Mouse (Mus musculus): ENCODE results near the gene Faap24. TPM values are rescaled to one million over a fixed set of nuclear protein-coding genes. Genes with fewer than 3 reads are reported as not detected.

Gene Faap24
- 27.6 TPM for polyA plus RNA-seq (2017; shearing (Covaris generic))

GRCm38 (mm10) chr7:35396542-35397168, at the start of gene Faap24, which contains the start of gene Cep89:
Gene Faap24, minus strand, starts transcription at chr7:35396836.
Gene Cep89, plus strand, starts transcription at chr7:35397035.

Other genes starting within 250 kb of the Faap24 start
- 5.2 TPM for gene Slc7a10, start 210.5 kb downstream of the Faap24 start, polyA plus RNA-seq (2017; shearing (Covaris generic))
- gene Lrp3, start 181.3 kb downstream of the Faap24 start, polyA plus RNA-seq (2017; shearing (Covaris generic)): 0.91 TPM
- 17.9 TPM for gene Gpatch1, start 78.4 kb downstream of the Faap24 start, polyA plus RNA-seq (2017; shearing (Covaris generic))
- gene Rhpn2, start 62.7 kb downstream of the Faap24 start, polyA plus RNA-seq (2017; shearing (Covaris generic)): 0.35 TPM
- 12.0 TPM for gene Cep89, start 199 bp upstream of the Faap24 start, polyA plus RNA-seq (2017; shearing (Covaris generic))
- not detected for gene Slc7a9, start 52.0 kb upstream of the Faap24 start, polyA plus RNA-seq (2017; shearing (Covaris generic))
- not detected for gene Tdrd12, start 140.9 kb upstream of the Faap24 start, polyA plus RNA-seq (2017; shearing (Covaris generic))
- 58.9 TPM for gene Nudt19, start 159.5 kb upstream of the Faap24 start, polyA plus RNA-seq (2017; shearing (Covaris generic))
- 0.05 TPM for gene Rgs9bp, start 188.7 kb upstream of the Faap24 start, polyA plus RNA-seq (2017; shearing (Covaris generic))
- gene Ankrd27, start 189.4 kb upstream of the Faap24 start, polyA plus RNA-seq (2017; shearing (Covaris generic)): 57.9 TPM